Mouse (Mus musculus): ENCODE results near the gene Serpina11. TPM values are rescaled to one million over a fixed set of nuclear protein-coding genes. Genes with fewer than 3 reads are reported as not detected.

The Serpina11 gene
- polyA plus RNA-seq (2014; fragmentation: Illumina TruSeq; extraction: RNeasy Lipid Tissue Mini Kit (QIAGEN cat#74804); ENCODE audit: low read depth, low replicate concordance), result not detected

DNA sequence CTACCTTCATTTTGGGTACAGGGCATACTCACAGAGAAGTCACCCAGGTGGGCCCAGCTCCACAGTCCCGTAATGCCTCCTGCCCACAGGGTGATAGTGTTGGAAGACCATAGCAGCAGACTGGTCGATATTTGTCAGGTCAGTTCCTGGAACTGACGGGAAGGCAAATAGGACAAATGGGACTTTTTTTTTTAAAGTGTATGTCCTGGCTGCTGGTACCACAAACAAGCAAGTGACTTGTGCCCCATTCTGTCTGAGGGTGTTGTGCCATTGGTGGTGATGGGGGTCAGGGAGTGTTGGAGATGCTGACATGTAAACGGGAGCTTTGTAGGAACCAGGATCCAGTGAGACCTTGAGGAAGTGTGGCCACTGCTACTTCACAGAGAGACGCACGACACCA is at the start of gene Serpina11:
Gene Serpina11, minus strand, starts transcription at position 101 of the 400 bp plus-strand sequence.

DNA sequence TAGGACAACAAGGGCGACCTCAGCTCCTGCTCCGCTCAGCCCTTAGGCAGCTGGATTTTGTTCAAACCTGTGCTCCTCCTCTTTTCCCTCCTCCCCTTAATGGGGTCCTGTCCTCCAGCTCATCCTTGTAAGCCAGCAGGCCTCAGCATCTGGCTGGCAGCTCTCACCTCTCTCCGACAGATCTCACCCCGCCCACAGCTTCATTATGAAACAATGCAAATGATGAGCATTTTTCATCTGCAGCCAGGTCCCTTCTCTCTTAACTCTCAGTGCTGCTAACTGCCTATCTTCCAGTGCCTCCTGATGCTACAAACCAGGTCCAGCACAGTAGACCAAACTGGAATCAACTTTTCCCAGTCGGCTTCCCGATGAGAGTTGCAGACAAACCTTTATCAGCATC is 23.9 kb upstream of the Serpina11 start, which contains the start of gene Serpina9:
Gene Serpina9, minus strand, starts transcription at position 136 of the 400 bp plus-strand sequence.

DNA sequence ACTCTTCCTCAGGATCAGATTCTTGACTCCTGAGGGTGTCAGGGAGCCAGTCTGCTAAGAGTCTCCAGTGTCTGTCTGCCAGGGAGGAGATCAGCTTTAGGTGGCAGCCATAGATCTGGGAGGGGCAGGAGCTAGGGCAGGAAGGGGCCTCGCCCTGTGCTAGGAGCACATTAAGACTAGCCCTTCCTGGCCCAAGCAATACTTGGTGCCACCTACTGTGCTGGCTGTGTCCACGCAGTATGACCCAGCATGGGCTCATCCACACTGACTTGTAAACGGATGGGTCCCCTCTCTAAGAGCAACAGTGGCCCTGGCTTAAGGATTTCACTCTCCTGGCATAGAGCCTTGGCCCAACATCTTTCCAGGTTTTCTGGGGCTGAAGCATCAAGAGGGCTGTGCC is 31.0 kb downstream of the Serpina11 start, which contains the start of gene Serpina1e:
Gene Serpina1e, minus strand, starts transcription at position 178 of the 400 bp plus-strand sequence.

Other genes with a start within 250 kb of the Serpina11 start
- gene Serpina1d, start 216.4 kb downstream of the Serpina11 start, polyA plus RNA-seq (2014; fragmentation: Illumina TruSeq; extraction: RNeasy Lipid Tissue Mini Kit (QIAGEN cat#74804); ENCODE audit: low read depth, low replicate concordance), result 31.0 TPM
- gene Serpina1b, start 159.6 kb downstream of the Serpina11 start, polyA plus RNA-seq (2014; fragmentation: Illumina TruSeq; extraction: RNeasy Lipid Tissue Mini Kit (QIAGEN cat#74804); ENCODE audit: low read depth, low replicate concordance), result 1.8 TPM
- 8.7 TPM for gene Serpina1a, start 126.4 kb downstream of the Serpina11 start, polyA plus RNA-seq (2014; fragmentation: Illumina TruSeq; extraction: RNeasy Lipid Tissue Mini Kit (QIAGEN cat#74804); ENCODE audit: low read depth, low replicate concordance)
- 1.6 TPM for gene Serpina1c, start 85.1 kb downstream of the Serpina11 start, polyA plus RNA-seq (2014; fragmentation: Illumina TruSeq; extraction: RNeasy Lipid Tissue Mini Kit (QIAGEN cat#74804); ENCODE audit: low read depth, low replicate concordance)
- gene Serpina1e, start 31.0 kb downstream of the Serpina11 start, polyA plus RNA-seq (2014; fragmentation: Illumina TruSeq; extraction: RNeasy Lipid Tissue Mini Kit (QIAGEN cat#74804); ENCODE audit: low read depth, low replicate concordance), result not detected
- not detected for gene Serpina9, start 23.8 kb upstream of the Serpina11 start, polyA plus RNA-seq (2014; fragmentation: Illumina TruSeq; extraction: RNeasy Lipid Tissue Mini Kit (QIAGEN cat#74804); ENCODE audit: low read depth, low replicate concordance)
- gene Serpina12, start 54.5 kb upstream of the Serpina11 start, polyA plus RNA-seq (2014; fragmentation: Illumina TruSeq; extraction: RNeasy Lipid Tissue Mini Kit (QIAGEN cat#74804); ENCODE audit: low read depth, low replicate concordance), result not detected
- not detected for gene Serpina5, start 111.2 kb upstream of the Serpina11 start, polyA plus RNA-seq (2014; fragmentation: Illumina TruSeq; extraction: RNeasy Lipid Tissue Mini Kit (QIAGEN cat#74804); ENCODE audit: low read depth, low replicate concordance)
- not detected for gene Serpina3a, start 122.8 kb upstream of the Serpina11 start, polyA plus RNA-seq (2014; fragmentation: Illumina TruSeq; extraction: RNeasy Lipid Tissue Mini Kit (QIAGEN cat#74804); ENCODE audit: low read depth, low replicate concordance)
- not detected for gene Serpina3b, start 138.0 kb upstream of the Serpina11 start, polyA plus RNA-seq (2014; fragmentation: Illumina TruSeq; extraction: RNeasy Lipid Tissue Mini Kit (QIAGEN cat#74804); ENCODE audit: low read depth, low replicate concordance)
- not detected for gene Serpina3c, start 163.9 kb upstream of the Serpina11 start, polyA plus RNA-seq (2014; fragmentation: Illumina TruSeq; extraction: RNeasy Lipid Tissue Mini Kit (QIAGEN cat#74804); ENCODE audit: low read depth, low replicate concordance)
- gene Serpina3f, start 224.6 kb upstream of the Serpina11 start, polyA plus RNA-seq (2014; fragmentation: Illumina TruSeq; extraction: RNeasy Lipid Tissue Mini Kit (QIAGEN cat#74804); ENCODE audit: low read depth, low replicate concordance), result 0.20 TPM
- gene Serpina3g, start 246.3 kb upstream of the Serpina11 start, polyA plus RNA-seq (2014; fragmentation: Illumina TruSeq; extraction: RNeasy Lipid Tissue Mini Kit (QIAGEN cat#74804); ENCODE audit: low read depth, low replicate concordance), result not detected

All from kidney, adult 10 weeks (tissue).